Mouse (Mus musculus) heart, embryonic 11.5 days (tissue): ENCODE results near the gene E4f1. TPM values are rescaled to one million over a fixed set of nuclear protein-coding genes. Genes with fewer than 3 reads are reported as not detected.

Source experiments
- ATAC-seq: fragments of 200-750 bp; cut with Nextera tagmentation; replicated peaks from 2 replicates; pipeline ENCODE4 v1.8.0; 2017; ENCODE audit warnings: moderate library complexity; ENCODE audit not compliant: insufficient number of reproducible peaks, low FRiP score, low TSS enrichment
- H3K27ac ChIP-seq: fragments of 300-500 bp; sonication (generic); 2 replicates; pipeline ENCODE4 v1.5.1; 2014; ENCODE audit warnings: mild to moderate bottlenecking, low read depth, low read length
- H3K27me3 ChIP-seq: fragments of 300-500 bp; sonication (generic); 2 replicates; pipeline ENCODE4 v1.6.1; 2014; ENCODE audit warnings: mild to moderate bottlenecking, low read length, mixed read lengths; ENCODE audit not compliant: control insufficient read depth, insufficient read depth
- H3K36me3 ChIP-seq: fragments of 300-500 bp; sonication (generic); 2 replicates; pipeline ENCODE4 v1.6.1; 2014; ENCODE audit warnings: mild to moderate bottlenecking, low read length, moderate library complexity, mixed read lengths; ENCODE audit not compliant: control insufficient read depth, insufficient read depth
- H3K4me1 ChIP-seq: fragments of 300-500 bp; sonication (generic); 2 replicates; pipeline ENCODE4 v1.6.1; 2014; ENCODE audit warnings: low read length; ENCODE audit not compliant: control insufficient read depth, insufficient read depth
- H3K4me2 ChIP-seq: fragments of 300-500 bp; sonication (generic); 2 replicates; pipeline ENCODE4 v1.6.1; 2014; ENCODE audit warnings: mild to moderate bottlenecking, moderate library complexity
- H3K4me3 ChIP-seq: fragments of 300-500 bp; sonication (generic); 2 replicates; pipeline ENCODE4 v1.5.1; 2014; ENCODE audit warnings: low read depth, low read length
- H3K9ac ChIP-seq: fragments of 300-500 bp; sonication (generic); 2 replicates; pipeline ENCODE4 v1.6.1; 2014; ENCODE audit warnings: mild to moderate bottlenecking, low read depth, low read length, moderate library complexity
- H3K9me3 ChIP-seq: fragments of 300-500 bp; sonication (generic); replicated peaks from 2 replicates; pipeline ENCODE4 v1.6.1; 2016; ENCODE audit warnings: low read length; ENCODE audit not compliant: control insufficient read depth
- WGBS: fragments of 180-500 bp; shearing (Covaris S2); extraction: QIAGEN DNeasy Blood & Tissue Kit; methylation state at CpG from one replicate; pipeline ENCODE4 v1.1.7; 2014; ENCODE audit not compliant: insufficient replicate concordance; 5-methylcytosine and 5-hydroxymethylcytosine counted together
- polyA plus RNA-seq: library from polyadenylated mRNA; unstranded; fragments of >200 nt; fragmentation: Nextera tagmentation; extraction: Ambion mirVana; gene quantifications from 2 replicates; pipeline ENCODE4 v1.2.1, GENCODE M21; 2014

The E4f1 gene
- polyA plus RNA-seq = 14.0 and 17.6 TPM in 2 replicates

DNA sequence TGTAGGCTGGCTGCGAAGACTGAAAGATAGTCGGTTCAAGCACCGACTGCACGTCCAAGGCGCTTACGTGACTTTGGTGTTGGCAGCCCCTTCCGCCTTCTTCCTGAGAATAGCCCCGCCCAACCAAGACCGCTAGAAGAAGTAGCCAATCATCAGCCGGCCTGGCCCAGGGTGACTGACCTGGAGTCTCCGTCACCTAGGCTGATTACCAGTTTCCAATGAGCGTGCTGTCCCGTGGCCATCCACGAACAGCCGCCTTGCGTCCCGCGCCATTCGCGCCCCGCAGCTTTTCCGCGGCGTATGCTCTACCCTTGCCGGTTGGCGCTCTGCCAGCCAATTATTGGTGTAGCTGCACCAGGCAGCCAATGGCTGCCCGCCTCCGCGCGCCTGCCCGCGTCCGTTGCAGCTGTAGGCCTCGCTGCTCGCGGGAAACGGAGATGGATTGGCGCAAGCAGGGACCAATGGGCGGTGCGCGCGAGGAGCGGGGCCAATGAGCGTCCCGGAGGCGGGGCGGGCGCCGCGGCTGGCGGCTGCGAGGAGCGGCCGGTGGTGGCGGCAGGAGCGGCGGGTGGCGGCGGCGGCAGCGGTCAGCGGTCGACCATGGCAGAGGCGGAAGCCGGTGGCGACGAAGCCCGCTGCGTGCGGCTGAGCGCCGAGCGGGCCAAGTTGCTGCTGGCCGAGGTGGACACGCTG, at the start of gene E4f1, which contains the start of gene Pgp:
E4f1 (minus strand) TSS at position 404 of the 693 bp plus-strand sequence.
Pgp (plus strand) TSS at position 483 of the 693 bp plus-strand sequence.
- ATAC-seq = peak; percentile 97
- WGBS = under 1% methylated on average over 62 of the region's 75 CpGs
- no peaks in the 10 kb centered on the region for H3K9me3 ChIP-seq

DNA sequence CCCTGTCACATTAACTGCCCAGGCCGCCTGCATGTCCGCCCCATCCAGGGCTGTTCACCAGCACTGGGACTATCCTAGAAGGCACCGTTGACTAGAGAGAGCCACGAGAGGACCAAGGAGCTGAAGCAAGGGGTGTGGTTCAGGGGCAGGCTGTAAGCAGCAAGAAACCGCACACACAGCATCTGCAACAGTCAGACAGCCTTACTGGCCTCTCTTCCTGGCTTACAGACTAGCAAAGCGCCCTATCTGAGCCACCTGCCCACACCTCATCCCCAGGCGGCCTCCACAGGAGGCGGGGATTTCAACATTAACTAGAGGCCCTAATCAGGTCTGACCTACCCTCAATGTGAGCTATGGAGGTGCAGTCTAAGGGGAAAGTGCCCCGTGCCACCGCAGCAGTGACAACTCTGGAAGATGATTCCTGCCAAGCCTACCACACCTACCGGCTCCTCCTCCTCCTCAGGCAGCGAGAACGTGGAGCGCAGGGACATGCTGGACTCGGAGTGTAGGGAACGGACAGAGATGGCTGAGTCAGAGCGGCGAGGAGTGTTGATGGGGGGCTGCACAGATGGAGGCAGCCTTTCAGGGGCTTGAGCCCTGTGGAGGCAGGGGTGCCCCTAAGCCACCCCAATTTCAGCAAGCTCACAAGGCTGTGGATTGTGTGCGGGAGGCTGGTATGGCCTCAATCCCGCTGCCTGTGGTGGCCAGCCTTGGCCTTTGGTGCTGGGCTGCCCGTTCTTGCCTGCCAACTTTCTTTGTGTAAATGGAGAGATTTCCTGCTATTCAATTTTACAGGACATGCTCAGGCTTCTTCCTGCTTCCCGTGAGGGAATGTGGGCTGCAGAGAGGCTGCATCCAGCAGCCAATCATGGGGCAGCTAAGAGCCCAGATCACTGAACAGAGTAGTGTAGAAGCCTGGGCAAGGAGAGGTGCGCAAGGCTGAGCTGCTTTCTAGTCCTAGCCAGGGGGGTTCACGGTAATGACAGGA, 44.5 kb upstream of the E4f1 start:
- H3K4me2 ChIP-seq = no peak overlapping the region
- WGBS = 84% methylated on average over 24 of the region's 24 CpGs
- no peaks in the 10 kb centered on the region for H3K27me3 ChIP-seq
- no peak for ATAC-seq
- no peaks in the 10 kb centered on the region for H3K4me1 ChIP-seq
- H3K27ac ChIP-seq = peak overlapping the region; percentile 4; the same call in 1 of the 2 replicates
- H3K4me3 ChIP-seq = no peak overlapping the region
- peaks cover 46% of the 10 kb centered on the region for H3K36me3 ChIP-seq
- H3K9me3 ChIP-seq = no peaks in the 10 kb centered on the region
- H3K9ac ChIP-seq = peak overlapping the region; percentile 16; the same call in 1 of the 2 replicates

More for the DNA sequence above, at the start of gene E4f1, which contains the start of gene Pgp:
- peak within 1 kb of the TSS; percentile 93 for H3K9ac ChIP-seq
- peaks cover 25% of the 10 kb centered on the region for H3K4me1 ChIP-seq
- no peaks in the 10 kb centered on the region for H3K27me3 ChIP-seq
- H3K4me2 ChIP-seq = peak within 1 kb of the TSS; percentile 98
- peak within 1 kb of the TSS; percentile 91 for H3K4me3 ChIP-seq
- H3K27ac ChIP-seq = peak within 1 kb of the TSS; percentile 94
- peaks cover 10% of the 10 kb centered on the region; the same call in 1 of the 2 replicates for H3K36me3 ChIP-seq

DNA sequence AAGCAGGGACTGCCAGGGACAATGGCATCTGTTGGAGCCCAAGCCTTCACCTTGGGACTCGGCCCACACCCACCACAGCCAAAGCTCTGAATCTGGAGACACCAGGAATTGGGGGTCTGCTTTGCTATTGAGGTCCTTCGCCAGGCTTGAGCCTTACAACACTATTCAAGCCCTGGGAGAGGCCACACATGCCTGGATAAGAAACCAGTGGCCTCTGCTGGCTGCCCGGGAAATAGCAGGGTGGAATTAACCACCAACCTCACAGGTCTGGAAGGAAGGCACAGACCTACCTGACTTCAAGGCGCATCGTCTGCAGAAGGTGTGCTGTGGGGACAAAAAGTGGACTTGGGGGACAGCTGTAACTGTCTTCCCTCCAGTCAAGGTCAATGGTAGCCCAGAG, 43.5 kb upstream of the E4f1 start:
- 0 out of 2 replicates have a peak, but pooled peaks have one; percentile 12 for ATAC-seq
- no peaks in the 10 kb centered on the region for H3K9me3 ChIP-seq
- no peak overlapping the region for H3K4me2 ChIP-seq
- peaks cover 46% of the 10 kb centered on the region for H3K36me3 ChIP-seq
- no peak overlapping the region for H3K9ac ChIP-seq
- H3K4me1 ChIP-seq = no peaks in the 10 kb centered on the region
- no peak overlapping the region for H3K4me3 ChIP-seq
- 59% methylated on average over 5 of the region's 5 CpGs for WGBS
- H3K27ac ChIP-seq = no peak overlapping the region
- H3K27me3 ChIP-seq = no peaks in the 10 kb centered on the region

DNA sequence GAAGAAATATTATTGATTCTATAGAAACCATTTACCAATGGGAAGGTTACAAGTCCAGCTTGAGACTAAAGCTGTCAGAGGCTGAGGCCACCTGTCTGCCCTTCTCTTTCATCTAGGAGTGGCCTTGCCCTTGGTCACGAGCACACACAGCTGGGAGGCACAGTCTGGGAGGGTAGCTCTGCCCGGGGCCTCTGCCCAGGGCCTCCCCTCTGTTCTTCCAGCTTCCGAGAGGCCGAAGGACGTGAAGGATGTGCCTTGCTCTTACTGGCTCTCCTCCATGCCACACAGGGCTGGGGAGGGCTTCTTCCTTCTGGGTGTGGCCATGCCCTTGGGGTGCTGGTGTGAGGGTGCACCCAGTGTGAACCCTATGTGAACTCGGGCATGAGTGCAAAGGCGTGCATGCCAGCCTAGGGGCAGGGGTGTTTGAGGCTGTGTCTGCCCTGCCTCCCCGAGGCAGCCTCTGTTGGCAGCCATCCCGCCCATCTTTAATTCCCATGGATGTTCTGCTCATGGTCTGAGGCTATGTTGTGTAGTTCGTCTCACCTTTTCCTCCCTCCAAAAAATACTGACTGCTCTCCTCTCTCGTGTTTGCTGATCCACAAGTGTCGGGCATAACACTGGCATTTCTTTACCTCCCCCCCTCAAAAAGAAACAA, 37.8 kb upstream of the E4f1 start:
- Histone ChIP-seq H3K27me3 (peaks cover 14% of the 10 kb centered on the region), H3K9ac (no peak overlapping the region), H3K27ac (no peak overlapping the region), H3K9me3 (no peaks in the 10 kb centered on the region), H3K4me3 (no peak overlapping the region), H3K4me2 (no peak overlapping the region), H3K4me1 (peaks cover 11% of the 10 kb centered on the region), H3K36me3 (peaks cover 29% of the 10 kb centered on the region)
- WGBS = 83% methylated on average over 12 of the region's 12 CpGs
- no peak for ATAC-seq

DNA sequence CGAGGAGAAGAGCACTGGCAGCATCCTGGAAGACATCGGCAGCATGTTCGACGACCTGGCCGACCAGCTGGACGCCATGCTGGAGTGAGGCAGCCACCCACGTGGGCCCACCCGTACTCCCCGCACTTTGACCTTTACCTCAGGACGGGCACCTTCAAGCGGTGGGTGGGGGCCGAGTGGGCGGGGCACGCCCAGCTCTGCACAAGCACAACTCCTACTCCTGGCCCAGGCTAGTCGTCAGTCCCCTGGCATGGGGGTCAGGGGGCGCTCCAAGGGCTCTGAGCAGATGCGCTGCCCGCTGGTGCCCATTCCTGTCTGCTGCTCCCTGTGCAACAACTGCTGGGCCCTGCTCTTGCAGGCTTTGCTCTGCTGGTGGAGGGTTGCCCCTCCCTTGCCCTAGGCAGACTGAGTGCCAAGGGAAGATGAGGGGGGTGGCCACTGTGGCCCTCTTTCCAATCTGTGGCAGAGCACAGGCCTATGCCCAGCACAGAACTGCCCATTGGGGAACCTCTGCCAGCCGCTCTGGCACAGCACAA, 37.1 kb upstream of the E4f1 start:
- peak overlapping the region; percentile 70; the same call in 1 of the 2 replicates for H3K4me2 ChIP-seq
- peaks cover 14% of the 10 kb centered on the region for H3K27me3 ChIP-seq

DNA sequence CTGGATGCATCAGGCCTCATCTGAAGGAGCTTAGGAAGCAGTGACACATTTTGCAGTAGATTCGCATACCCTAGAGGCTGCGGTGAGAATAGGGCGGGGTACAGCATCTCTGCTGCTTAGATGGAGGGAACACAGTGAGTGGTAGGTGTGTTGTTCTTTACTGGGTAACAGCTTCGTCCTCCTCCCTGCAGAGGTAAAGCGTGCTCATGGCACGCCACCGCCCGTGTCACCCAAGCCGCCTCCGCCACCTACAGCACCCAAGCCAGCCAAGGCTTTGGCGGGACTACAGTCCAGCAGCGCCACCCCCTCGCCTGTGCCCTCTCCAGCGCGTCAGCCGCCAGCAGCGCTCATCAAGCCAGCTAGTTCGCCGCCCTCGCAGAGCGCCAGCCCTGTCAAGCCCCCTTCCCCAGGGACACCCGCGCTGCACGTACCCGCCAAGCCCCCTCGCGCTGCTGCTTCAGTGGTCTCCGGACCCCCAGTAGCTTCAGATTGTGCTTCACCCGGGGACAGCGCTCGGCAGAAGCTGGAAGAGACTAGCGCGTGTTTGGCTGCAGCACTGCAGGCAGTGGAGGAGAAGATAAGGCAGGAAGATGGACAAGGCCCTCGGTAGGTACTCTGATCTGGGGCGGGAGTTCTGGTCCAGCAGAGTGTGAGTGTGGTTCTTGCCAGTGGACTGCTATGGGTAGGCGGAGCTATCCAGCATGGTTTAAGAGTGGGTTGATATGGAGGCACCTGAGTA, 36.4 kb upstream of the E4f1 start:
- H3K4me2 ChIP-seq = peak overlapping the region; percentile 70
- H3K9ac ChIP-seq = peak overlapping the region; percentile 50; the same call in 1 of the 2 replicates
- H3K36me3 ChIP-seq = peaks cover 25% of the 10 kb centered on the region
- no peak for ATAC-seq
- H3K27me3 ChIP-seq = peaks cover 14% of the 10 kb centered on the region
- WGBS = 16% methylated on average over 36 of the region's 36 CpGs
- no peaks in the 10 kb centered on the region for H3K9me3 ChIP-seq
- peaks cover 11% of the 10 kb centered on the region for H3K4me1 ChIP-seq
- no peak overlapping the region for H3K27ac ChIP-seq
- H3K4me3 ChIP-seq = peak overlapping the region; percentile 29

More for the DNA sequence above, 37.1 kb upstream of the E4f1 start:
- Histone ChIP-seq H3K4me1 (peaks cover 11% of the 10 kb centered on the region), H3K4me3 (no peak overlapping the region), H3K36me3 (peaks cover 29% of the 10 kb centered on the region), H3K9ac (no peak overlapping the region), H3K27ac (no peak overlapping the region), H3K9me3 (no peaks in the 10 kb centered on the region)
- WGBS = 44% methylated on average over 19 of the region's 19 CpGs
- ATAC-seq = no peak

DNA sequence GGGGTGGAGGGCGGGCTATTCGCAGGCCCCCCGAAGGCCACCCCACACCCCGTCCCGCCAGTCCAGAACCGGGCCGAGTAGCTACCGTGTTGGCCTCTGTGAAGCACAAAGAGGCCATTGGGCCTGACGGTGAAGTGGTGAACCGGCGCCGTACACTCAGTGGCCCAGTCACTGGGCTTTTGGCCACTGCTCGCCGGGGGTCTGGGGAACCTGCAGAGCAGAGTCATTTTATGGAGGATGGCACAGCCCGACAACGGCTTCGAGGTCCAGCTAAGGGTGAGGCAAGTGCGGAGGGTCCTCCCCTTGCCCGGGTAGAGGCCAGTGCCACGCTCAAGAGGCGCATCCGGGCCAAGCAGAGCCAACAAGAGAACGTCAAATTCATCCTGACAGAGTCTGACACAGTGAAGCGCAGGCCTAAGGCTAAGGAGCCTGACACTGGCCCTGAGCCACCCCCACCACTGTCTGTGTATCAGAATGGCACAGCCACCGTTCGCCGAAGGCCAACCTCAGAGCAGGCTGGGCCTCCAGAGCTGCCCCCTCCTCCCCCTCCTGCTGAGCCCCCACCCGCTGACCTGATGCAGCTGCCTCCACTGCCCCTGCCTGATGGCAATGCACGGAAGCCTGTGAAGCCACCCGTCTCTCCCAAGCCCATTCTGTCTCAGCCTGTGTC, 35.3 kb upstream of the E4f1 start:
- 86% methylated on average over 30 of the region's 30 CpGs for WGBS
- Histone ChIP-seq H3K27ac (no peak overlapping the region), H3K27me3 (peaks cover 14% of the 10 kb centered on the region), H3K36me3 (peaks cover 16% of the 10 kb centered on the region), H3K9ac (no peak overlapping the region), H3K9me3 (no peaks in the 10 kb centered on the region), H3K4me3 (no peak overlapping the region), H3K4me1 (peaks cover 11% of the 10 kb centered on the region), H3K4me2 (no peak overlapping the region)
- no peak for ATAC-seq
